Mouse (Mus musculus) CH12.LX (cell line): ENCODE measurements around the gene Elfn2. TPM values are rescaled to one million over a fixed set of nuclear protein-coding genes. Genes with fewer than 3 reads are reported as not detected.
A peak's percentile ranks its signal among the peaks of the same experiment; 100 is the strongest.

ENCODE experiments used
- DNase-seq: peaks from one replicate; pipeline ENCODE4 v3.0.0-alpha.2; 2013; ENCODE audit errors: extremely low read depth
- H3K27ac ChIP-seq: 2 replicates; pipeline ENCODE4 v1.5.1; 2012; ENCODE audit warnings: low read depth, mild to moderate bottlenecking, control low read depth, moderate library complexity; ENCODE audit not compliant: insufficient read depth
- H3K27me3 ChIP-seq: replicated peaks from 2 replicates; pipeline ENCODE3; 2012; ENCODE audit warnings: inconsistent platforms
- H3K36me3 ChIP-seq, 2 experiments: replicated peaks in 1 of 2; 2 replicates each; pipeline versions ENCODE3 to v1.6.1; 2012; ENCODE audit warnings: inconsistent platforms in 1 of 2, low read length in 1 of 2, mild to moderate bottlenecking in 1 of 2, mixed read lengths in 1 of 2, moderate library complexity in 1 of 2; ENCODE audit not compliant: control insufficient read depth in 1 of 2, insufficient read depth in 1 of 2
- H3K4me1 ChIP-seq, 2 experiments: 2 replicates each; pipeline ENCODE4 v1.6.1; 2012; ENCODE audit warnings: inconsistent platforms in 1 of 2, moderate library complexity in 1 of 2; ENCODE audit not compliant: insufficient read depth in 2 of 2, control insufficient read depth in 1 of 2
- H3K4me2 ChIP-seq: 2 replicates; pipeline ENCODE4 v1.6.1; 2012; ENCODE audit warnings: low read depth, mild to moderate bottlenecking, control low read depth; ENCODE audit not compliant: poor library complexity, insufficient read depth, severe bottlenecking
- H3K4me3 ChIP-seq, 3 experiments: fragments of 150-350 bp in 1 of 3; sonication (generic) in 1 of 3; replicated peaks in 1 of 3; 2 replicates each; pipeline versions ENCODE3 to v1.5.1; 2011 to 2012; ENCODE audit warnings: low read depth in 2 of 3, low read length in 2 of 3, mild to moderate bottlenecking in 2 of 3, moderate library complexity in 2 of 3, control low read depth in 1 of 3, improper control_type of control experiment in 1 of 3, inconsistent platforms in 1 of 3, mixed read lengths in 1 of 3; ENCODE audit not compliant: poor library complexity in 1 of 3
- H3K79me2 ChIP-seq: replicated peaks from 2 replicates; pipeline ENCODE4 v1.6.1; 2012; ENCODE audit warnings: mild to moderate bottlenecking, moderate library complexity; ENCODE audit not compliant: control insufficient read depth, poor library complexity, insufficient read depth, severe bottlenecking; ENCODE audit errors: extremely low read depth
- H3K9ac ChIP-seq: 2 replicates; pipeline ENCODE4 v1.6.1; 2012; ENCODE audit warnings: low read depth, mild to moderate bottlenecking, control low read depth, moderate library complexity; ENCODE audit not compliant: insufficient read depth
- H3K9me3 ChIP-seq: replicated peaks from 2 replicates; pipeline ENCODE3; 2012; ENCODE audit warnings: low read length, inconsistent platforms, mixed read lengths
- CTCF ChIP-seq, 2 experiments: IDR thresholded peaks in 1 of 2; conservative IDR thresholded peaks in 1 of 2; 2 replicates each; pipeline ENCODE4 v1.5.1; 2011 to 2012; ENCODE audit warnings: low read depth in 2 of 2, low read length in 2 of 2, improper control_type of control experiment in 1 of 2, inconsistent platforms in 1 of 2, mild to moderate bottlenecking in 1 of 2, moderate library complexity in 1 of 2
- E2F4 ChIP-seq: IDR thresholded peaks from 2 replicates; pipeline ENCODE4 v1.6.1; 2011; ENCODE audit warnings: low read depth, low read length, improper control_type of control experiment; ENCODE audit not compliant: insufficient replicate concordance
- ELF1 ChIP-seq: IDR thresholded peaks from 2 replicates; pipeline ENCODE4 v1.6.1; 2014; ENCODE audit warnings: low read depth, mild to moderate bottlenecking, inconsistent platforms, low read length, improper control_type of control experiment
- EP300 ChIP-seq: IDR thresholded peaks from 2 replicates; pipeline ENCODE4 v1.6.1; 2011; ENCODE audit warnings: low read length, improper control_type of control experiment
- IRF4 ChIP-seq: IDR thresholded peaks from 2 replicates; pipeline ENCODE4 v1.6.1; 2014; ENCODE audit warnings: low read depth, mild to moderate bottlenecking, inconsistent platforms, low read length, improper control_type of control experiment
- JUN ChIP-seq: IDR thresholded peaks from 2 replicates; pipeline ENCODE4 v1.6.1; 2011; ENCODE audit warnings: low read depth, mild to moderate bottlenecking, low read length, improper control_type of control experiment, moderate library complexity; ENCODE audit not compliant: insufficient read depth
- MAFK ChIP-seq: IDR thresholded peaks from 2 replicates; pipeline ENCODE4 v1.6.1; 2011; ENCODE audit warnings: low read length, improper control_type of control experiment; ENCODE audit not compliant: insufficient replicate concordance
- MAX ChIP-seq: IDR thresholded peaks from 2 replicates; pipeline ENCODE4 v1.6.1; 2011; ENCODE audit warnings: low read length, improper control_type of control experiment
- MAZ ChIP-seq: IDR thresholded peaks from 2 replicates; pipeline ENCODE4 v1.6.1; 2012; ENCODE audit warnings: low read depth, mild to moderate bottlenecking, inconsistent platforms, low read length, improper control_type of control experiment, moderate library complexity
- MEF2A ChIP-seq: IDR thresholded peaks from 2 replicates; pipeline ENCODE4 v1.6.1; 2014; ENCODE audit warnings: low read depth, mild to moderate bottlenecking, inconsistent platforms, low read length, improper control_type of control experiment, borderline replicate concordance
- MXI1 ChIP-seq: IDR thresholded peaks from 2 replicates; pipeline ENCODE4 v1.6.1; 2011; ENCODE audit warnings: mild to moderate bottlenecking, low read depth, low read length, improper control_type of control experiment
- NELFE ChIP-seq: IDR thresholded peaks from 2 replicates; pipeline ENCODE4 v1.6.1; 2011; ENCODE audit warnings: low read depth, low read length, improper control_type of control experiment
- NRF1 ChIP-seq: IDR thresholded peaks from 2 replicates; pipeline ENCODE4 v1.6.1; 2014; ENCODE audit warnings: low read depth, mild to moderate bottlenecking, inconsistent platforms, low read length, improper control_type of control experiment, moderate library complexity
- RAD21 ChIP-seq: IDR thresholded peaks from 2 replicates; pipeline ENCODE4 v1.6.1; 2011; ENCODE audit warnings: low read depth, mild to moderate bottlenecking, low read length, improper control_type of control experiment, moderate library complexity
- RCOR1 ChIP-seq: conservative IDR thresholded peaks from 2 replicates; pipeline ENCODE4 v1.6.1; 2012; ENCODE audit warnings: low read depth, mild to moderate bottlenecking, inconsistent platforms, low read length, improper control_type of control experiment
- SMC3 ChIP-seq: IDR thresholded peaks from 2 replicates; pipeline ENCODE4 v1.6.1; 2011; ENCODE audit warnings: low read depth, low read length, improper control_type of control experiment
- TCF12 ChIP-seq: IDR thresholded peaks from 2 replicates; pipeline ENCODE4 v1.6.1; 2014; ENCODE audit warnings: low read depth, mild to moderate bottlenecking, inconsistent platforms, low read length, improper control_type of control experiment
- UBTF ChIP-seq: IDR thresholded peaks from 2 replicates; pipeline ENCODE4 v1.6.1; 2012; ENCODE audit warnings: low read depth, mild to moderate bottlenecking, inconsistent platforms, low read length, improper control_type of control experiment, moderate library complexity
- ZNF384 ChIP-seq: IDR thresholded peaks from 2 replicates; pipeline ENCODE4 v1.6.1; 2012; ENCODE audit warnings: low read depth, low read length, improper control_type of control experiment, inconsistent platforms
- dilution Hi-C: fragments of 300-500 bp; cut with MboI; formaldehyde crosslinking; loops from 2 replicates; pipeline ENCODE4 v1.14.3; 2020; ENCODE audit warnings: low sequenced_read_pairs; ENCODE audit not compliant: extremely low pct_unique_long_range_greater_than_20kb, extremely low pct_ligation_motif_present
- in situ Hi-C: fragments of 300-500 bp; cut with MboI; formaldehyde crosslinking; loops from 3 replicates; pipeline ENCODE4 v1.14.3; 2019; ENCODE audit warnings: low sequenced_read_pairs, low pct_ligation_motif_present, low pct_unique_long_range_greater_than_20kb, mixed read lengths
- polyA plus RNA-seq: library from polyadenylated mRNA; unstranded; fragments of >175 nt; gene quantifications from 2 replicates; pipeline ENCODE4 v1.2.1, GENCODE M21; 2012; ENCODE audit warnings: low read depth; ENCODE audit not compliant: insufficient read length
- total RNA-seq, 2 experiments: library from RNA; depleted of rRNA; stranded (reverse); fragments of 300-350 nt in 1 of 2; fragments of >200 nt in 1 of 2; gene quantifications; 2 replicates each; pipeline ENCODE4 v1.2.3; 2012 to 2014

Gene Elfn2
- total and polyA plus RNA-seq, 3 experiments: 0.06 TPM; not detected in 2

GRCm38 (mm10) chr15:78644606-78645005 lies 74.0 kb downstream of the Elfn2 start:
- Histone ChIP-seq H3K36me3 (no peaks in the 10 kb centered on the region), H3K4me2 (no peak overlapping the region), H3K27ac (no peak overlapping the region), H3K9me3 (no peaks in the 10 kb centered on the region), H3K4me3 (no peak overlapping the region), H3K79me2 (no peaks in the 10 kb centered on the region), H3K9ac (no peak overlapping the region)
- DNase-seq: no peak
- dilution Hi-C loops: no loop called here
- TF ChIP-seq SMC3 (no peak), MAX (no peak), JUN (no peak), CTCF (conservative IDR thresholded peaks at IDR 0.05 in 1 of 2, IDR thresholded peaks at IDR 0.05 in 1 of 2; ENCODE audit: low read depth in 2 of 2, low read length in 2 of 2) (no peak), IRF4 (no peak), RAD21 (no peak), RCOR1 (no peak), MAFK (no peak), MXI1 (no peak), EP300 (no peak), MEF2A (no peak), NRF1 (no peak), ZNF384 (no peak), NELFE (no peak), UBTF (no peak), MAZ (no peak), TCF12 (no peak), ELF1 (no peak)
- TF ChIP-seq, all 38 proteins: peak for 0
- Histone ChIP-seq H3K27me3 (peaks cover 98% of the 10 kb centered on the region), H3K4me1 (no peaks in the 10 kb centered on the region)
- in situ Hi-C loops: no loop called here

- H3K4me2 ChIP-seq: no peak overlapping the region
- H3K9ac ChIP-seq: no peak overlapping the region
- no peaks in the 10 kb centered on the region for H3K79me2 ChIP-seq
- no peaks in the 10 kb centered on the region for H3K4me1 ChIP-seq
- no peak for DNase-seq
- TF ChIP-seq E2F4: no peak
- TF ChIP-seq ZNF384: peak; percentile 76
- H3K27me3 ChIP-seq: peaks cover 98% of the 10 kb centered on the region
- no peak overlapping the region for H3K4me3 ChIP-seq
- H3K36me3 ChIP-seq: no peaks in the 10 kb centered on the region
- H3K9me3 ChIP-seq: no peaks in the 10 kb centered on the region
- H3K27ac ChIP-seq: no peak overlapping the region
- in situ Hi-C loops (no loop called here), dilution Hi-C loops (no loop called here)
Observed at GRCm38 (mm10) chr15:78643633-78644032, 74.9 kb downstream of the Elfn2 start.
